Mouse (Mus musculus) forebrain, embryonic 12.5 days (tissue): Measurements from ENCODE around the gene Mrpl20. TPM values are rescaled to one million over a fixed set of nuclear protein-coding genes. Genes with fewer than 3 reads are reported as not detected.

ENCODE experiments used
- ATAC-seq: fragments of 200-750 bp; cut with Nextera tagmentation; 2 replicates; pipeline ENCODE4 v1.8.0; 2017; ENCODE audit warnings: moderate TSS enrichment; ENCODE audit not compliant: low FRiP score
- H3K27ac ChIP-seq: fragments of 300-500 bp; sonication (generic); 2 replicates; pipeline ENCODE4 v1.5.1; 2016; ENCODE audit warnings: mild to moderate bottlenecking
- H3K27me3 ChIP-seq: fragments of 300-500 bp; sonication (generic); 2 replicates; pipeline ENCODE4 v1.6.1; 2016; ENCODE audit warnings: mild to moderate bottlenecking
- H3K36me3 ChIP-seq: fragments of 300-500 bp; sonication (generic); replicated peaks from 2 replicates; pipeline ENCODE4 v1.6.1; 2016; ENCODE audit warnings: mild to moderate bottlenecking
- H3K4me1 ChIP-seq: fragments of 300-500 bp; sonication (generic); 2 replicates; pipeline ENCODE4 v1.6.1; 2016
- H3K4me2 ChIP-seq: fragments of 300-500 bp; sonication (generic); 2 replicates; pipeline ENCODE4 v1.6.1; 2016; ENCODE audit warnings: mild to moderate bottlenecking, moderate library complexity
- H3K4me3 ChIP-seq: fragments of 300-500 bp; sonication (generic); replicated peaks from 2 replicates; pipeline ENCODE4 v1.5.1; 2016; ENCODE audit warnings: mild to moderate bottlenecking
- H3K9ac ChIP-seq: fragments of 300-500 bp; sonication (generic); 2 replicates; pipeline ENCODE4 v1.6.1; 2016; ENCODE audit warnings: mild to moderate bottlenecking
- H3K9me3 ChIP-seq: fragments of 300-500 bp; sonication (generic); 2 replicates; pipeline ENCODE4 v1.6.1; 2016
- WGBS: fragments of 180-500 bp; shearing (Covaris S2); methylation state at CpG from one replicate; pipeline ENCODE4 v1.1.7; 2016; 5-methylcytosine and 5-hydroxymethylcytosine counted together
- polyA plus RNA-seq: library from polyadenylated mRNA; unstranded; fragments of >200 nt; fragmentation: Nextera tagmentation; extraction: Ambion mirVana; gene quantifications from 2 replicates; pipeline ENCODE4 v1.2.1, GENCODE M21; 2016

Mrpl20 gene
- polyA plus RNA-seq, 1 experiment from 2014 or later = 209 TPM

GRCm38 (mm10) chr4:155838187-155839153 lies 35.8 kb downstream of the Mrpl20 start:
- H3K27ac ChIP-seq = no peak overlapping the region
- no peak overlapping the region for H3K4me2 ChIP-seq
- H3K4me3 ChIP-seq = no peak overlapping the region
- peaks cover 24% of the 10 kb centered on the region for H3K27me3 ChIP-seq
- no peaks in the 10 kb centered on the region for H3K9me3 ChIP-seq
- peaks cover 36% of the 10 kb centered on the region for H3K4me1 ChIP-seq
- H3K9ac ChIP-seq = no peak overlapping the region
- 61% methylated on average over 8 of the region's 8 CpGs for WGBS
- no peak for ATAC-seq
- peaks cover 2% of the 10 kb centered on the region; the same call in 1 of the 2 replicates for H3K36me3 ChIP-seq

- peak; percentile 76 for ATAC-seq
- WGBS = 2% methylated on average over 16 of the region's 16 CpGs
- Histone ChIP-seq H3K27me3 (peaks cover 24% of the 10 kb centered on the region), H3K36me3 (0 out of 2 replicates have a peak, but pooled peaks cover 2% of the 10 kb centered on the region), H3K27ac (no peak within 1 kb of the TSS), H3K9ac (peak within 1 kb of the TSS; percentile 63), H3K9me3 (no peaks in the 10 kb centered on the region), H3K4me1 (peaks cover 30% of the 10 kb centered on the region), H3K4me3 (peak within 1 kb of the TSS; percentile 43), H3K4me2 (peak within 1 kb of the TSS; percentile 71)
Measured at GRCm38 (mm10) chr4:155839483-155839910, 36.8 kb downstream of the Mrpl20 start, which contains the start of gene Mxra8. Gene Mxra8 (plus strand): TSS chr4:155839680.

DNA sequence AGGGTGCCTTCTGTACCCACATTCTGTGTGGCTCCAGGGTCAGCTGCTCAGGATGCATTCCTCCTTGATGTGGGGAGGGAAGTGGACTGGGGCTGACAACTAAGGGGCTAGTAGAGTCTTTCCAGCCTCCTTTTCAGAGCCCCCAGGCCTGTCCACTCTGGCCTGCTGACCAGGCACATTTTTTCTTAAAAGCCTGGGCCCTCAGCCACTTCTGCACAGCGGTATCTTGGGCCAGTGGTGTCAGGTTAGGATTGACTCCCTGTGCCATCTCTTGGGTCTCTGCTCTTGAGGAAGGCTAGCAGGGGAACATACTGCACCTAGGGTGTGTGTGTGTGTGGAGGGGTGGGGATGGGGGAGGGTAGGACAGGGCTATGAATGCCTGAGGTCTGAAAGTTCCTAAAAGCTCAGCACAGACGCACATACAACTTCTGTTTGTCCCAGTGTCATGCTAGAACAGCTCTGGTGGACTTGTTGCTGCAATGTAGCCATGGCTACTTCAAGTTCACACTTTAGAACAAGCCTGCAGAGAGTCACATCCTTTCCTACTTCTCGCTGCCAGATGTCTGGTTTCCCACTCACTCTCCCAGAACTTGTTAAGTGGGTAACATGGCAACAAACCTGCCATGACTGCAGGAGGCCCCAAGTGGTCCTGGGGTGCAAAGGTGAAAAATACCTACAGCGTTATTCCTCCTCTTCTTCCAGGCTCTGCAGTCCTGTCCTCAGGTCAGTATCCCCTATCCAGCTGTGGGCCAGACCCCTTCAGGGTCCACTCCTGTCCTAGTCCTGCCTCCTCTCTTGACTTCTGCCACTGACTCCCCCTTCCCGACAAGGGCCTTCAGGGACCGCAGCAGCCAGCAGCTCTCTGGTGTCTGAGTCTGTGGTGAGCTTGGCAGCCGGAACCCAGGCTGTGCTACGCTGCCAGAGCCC lies 37.7 kb downstream of the Mrpl20 start:
- H3K36me3 ChIP-seq = 0 out of 2 replicates have a peak, but pooled peaks cover 2% of the 10 kb centered on the region
- no peak overlapping the region for H3K27ac ChIP-seq
- WGBS = 9% methylated on average over 8 of the region's 8 CpGs
- H3K4me1 ChIP-seq = peaks cover 30% of the 10 kb centered on the region
- peak overlapping the region; percentile 43 for H3K4me3 ChIP-seq
- H3K4me2 ChIP-seq = peak overlapping the region; percentile 71
- peak overlapping the region; percentile 63 for H3K9ac ChIP-seq
- H3K9me3 ChIP-seq = no peaks in the 10 kb centered on the region
- ATAC-seq = peak; percentile 47
- peaks cover 24% of the 10 kb centered on the region for H3K27me3 ChIP-seq

DNA sequence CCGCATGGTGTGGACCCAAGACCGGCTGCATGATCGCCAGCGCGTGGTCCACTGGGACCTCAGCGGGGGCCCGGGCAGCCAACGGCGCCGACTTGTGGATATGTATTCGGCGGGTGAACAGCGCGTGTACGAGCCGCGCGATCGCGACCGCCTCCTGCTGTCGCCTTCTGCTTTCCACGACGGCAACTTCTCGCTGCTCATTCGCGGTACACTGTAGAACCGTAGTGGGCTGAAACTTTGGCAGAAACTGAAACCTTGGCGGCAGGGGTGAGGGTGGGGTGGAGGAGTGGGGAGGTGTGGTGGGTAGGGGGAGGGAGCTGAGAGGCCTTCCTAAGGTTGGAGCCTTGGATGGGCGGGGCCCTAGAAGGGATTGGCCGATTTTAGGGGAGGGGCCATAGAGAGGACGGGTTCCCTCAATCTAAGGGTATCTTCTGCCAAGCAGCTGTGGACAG lies 38.4 kb downstream of the Mrpl20 start:
- peak overlapping the region; percentile 71 for H3K4me2 ChIP-seq
- H3K4me3 ChIP-seq = peak overlapping the region; percentile 43
- H3K36me3 ChIP-seq = 0 out of 2 replicates have a peak, but pooled peaks cover 2% of the 10 kb centered on the region
- ATAC-seq = peak; percentile 59
- no peaks in the 10 kb centered on the region for H3K9me3 ChIP-seq
- H3K27me3 ChIP-seq = peaks cover 24% of the 10 kb centered on the region
- peak overlapping the region; percentile 63 for H3K9ac ChIP-seq
- WGBS = under 1% methylated on average over 32 of the region's 32 CpGs
- peaks cover 30% of the 10 kb centered on the region for H3K4me1 ChIP-seq
- no peak overlapping the region for H3K27ac ChIP-seq

GRCm38 (mm10) chr4:155841651-155842270 lies 39.1 kb downstream of the Mrpl20 start:
- Histone ChIP-seq H3K27ac (no peak overlapping the region), H3K4me3 (peak overlapping the region; percentile 43; the same call in 1 of the 2 replicates), H3K4me1 (peaks cover 35% of the 10 kb centered on the region), H3K9ac (no peak overlapping the region), H3K27me3 (peaks cover 24% of the 10 kb centered on the region), H3K4me2 (peak overlapping the region; percentile 71), H3K36me3 (0 out of 2 replicates have a peak, but pooled peaks cover 2% of the 10 kb centered on the region), H3K9me3 (no peaks in the 10 kb centered on the region)
- 0 out of 2 replicates have a peak, but pooled peaks have one; percentile 0 for ATAC-seq
- 35% methylated on average over 38 of the region's 38 CpGs for WGBS

- Histone ChIP-seq H3K27me3 (peaks cover 24% of the 10 kb centered on the region), H3K36me3 (0 out of 2 replicates have a peak, but pooled peaks cover 2% of the 10 kb centered on the region), H3K4me1 (peaks cover 40% of the 10 kb centered on the region), H3K9ac (no peak overlapping the region), H3K9me3 (no peaks in the 10 kb centered on the region), H3K4me2 (no peak overlapping the region), H3K27ac (no peak overlapping the region), H3K4me3 (no peak overlapping the region)
- ATAC-seq = no peak
- WGBS = 84% methylated on average over 5 of the region's 5 CpGs
Measured at GRCm38 (mm10) chr4:155843231-155843630, 40.6 kb downstream of the Mrpl20 start.

- Histone ChIP-seq H3K9ac (peak within 1 kb of the TSS; percentile 90), H3K4me1 (peaks cover 33% of the 10 kb centered on the region), H3K4me2 (peak within 1 kb of the TSS; percentile 77), H3K27ac (peak within 1 kb of the TSS; percentile 76), H3K4me3 (peak within 1 kb of the TSS; percentile 84), H3K9me3 (no peaks in the 10 kb centered on the region), H3K27me3 (peaks cover 6% of the 10 kb centered on the region; the same call in 1 of the 2 replicates), H3K36me3 (0 out of 2 replicates have a peak, but pooled peaks cover 2% of the 10 kb centered on the region)
- 2% methylated on average over 60 of the region's 65 CpGs for WGBS
- ATAC-seq = peak; percentile 94
Measured at GRCm38 (mm10) chr4:155846871-155847578, 44.3 kb downstream of the Mrpl20 start, which contains the start of gene Dvl1. Gene Dvl1 (plus strand): TSS chr4:155847402.

DNA sequence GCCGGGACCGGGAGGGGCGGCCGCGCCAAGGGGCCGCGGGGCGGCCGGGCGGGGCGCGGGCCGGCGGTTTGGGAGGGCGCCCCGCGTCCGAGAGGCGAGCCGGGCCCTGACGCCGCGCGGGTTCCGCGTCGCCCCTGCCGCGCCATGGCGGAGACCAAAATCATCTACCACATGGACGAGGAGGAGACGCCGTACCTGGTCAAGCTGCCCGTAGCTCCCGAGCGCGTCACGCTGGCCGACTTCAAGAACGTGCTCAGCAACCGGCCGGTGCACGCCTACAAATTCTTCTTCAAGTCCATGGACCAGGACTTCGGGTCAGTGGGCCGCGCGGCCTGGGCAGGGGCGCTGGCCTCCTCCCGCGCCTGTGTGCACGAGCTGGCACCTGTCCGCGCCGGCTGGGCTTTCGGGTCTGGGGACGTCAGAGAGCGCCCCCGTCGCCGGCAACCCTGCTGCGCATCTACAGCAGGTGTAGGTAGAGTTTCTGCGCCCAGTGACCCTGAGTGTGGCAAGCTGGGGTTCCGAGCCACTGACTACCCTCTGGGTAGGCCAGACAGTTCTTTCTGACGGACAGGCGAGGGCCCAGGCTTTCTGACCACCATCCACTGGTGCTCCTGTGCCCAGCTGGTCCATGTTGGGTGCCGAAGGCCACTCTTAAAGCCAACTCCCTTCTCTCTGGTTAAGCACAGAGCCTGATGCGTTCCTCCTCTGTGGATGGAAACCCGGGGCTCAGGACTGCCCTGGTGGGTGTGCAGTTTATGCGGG lies 45.1 kb downstream of the Mrpl20 start:
- Histone ChIP-seq H3K9me3 (no peaks in the 10 kb centered on the region), H3K4me1 (peaks cover 33% of the 10 kb centered on the region), H3K4me3 (peak overlapping the region; percentile 84), H3K9ac (peak overlapping the region; percentile 90), H3K36me3 (0 out of 2 replicates have a peak, but pooled peaks cover under 1% of the 10 kb centered on the region), H3K27ac (peak overlapping the region; percentile 68; the same call in 1 of the 2 replicates), H3K4me2 (peak overlapping the region; percentile 77), H3K27me3 (0 out of 2 replicates have a peak, but pooled peaks cover 2% of the 10 kb centered on the region)
- WGBS = 2% methylated on average over 62 of the region's 69 CpGs
- peak; percentile 13 for ATAC-seq

- Histone ChIP-seq H3K27ac (no peak overlapping the region), H3K4me1 (peaks cover 33% of the 10 kb centered on the region), H3K4me2 (peak overlapping the region; percentile 77), H3K27me3 (no peaks in the 10 kb centered on the region), H3K4me3 (peak overlapping the region; percentile 84), H3K9me3 (no peaks in the 10 kb centered on the region), H3K9ac (peak overlapping the region; percentile 90), H3K36me3 (0 out of 2 replicates have a peak, but pooled peaks cover 7% of the 10 kb centered on the region)
- WGBS = 62% methylated on average over 7 of the region's 7 CpGs
- ATAC-seq = no peak
Measured at GRCm38 (mm10) chr4:155848434-155849095, 45.9 kb downstream of the Mrpl20 start.

GRCm38 (mm10) chr4:155849391-155849790 lies 46.7 kb downstream of the Mrpl20 start:
- Histone ChIP-seq H3K36me3 (peaks cover 15% of the 10 kb centered on the region), H3K9me3 (no peaks in the 10 kb centered on the region), H3K9ac (0 out of 2 replicates have a peak overlapping the region, but pooled peaks have one; percentile 90), H3K4me2 (peak overlapping the region; percentile 77), H3K27me3 (no peaks in the 10 kb centered on the region), H3K27ac (no peak overlapping the region), H3K4me1 (peaks cover 33% of the 10 kb centered on the region), H3K4me3 (no peak overlapping the region)
- 91% methylated on average over 2 of the region's 2 CpGs for WGBS
- no peak for ATAC-seq
